Comparison of ENCODE assay signal across 11 mouse cellular contexts in genomic region chr2:152816657-152817348, GRCm38 (mm10). TPM values are rescaled to one million over a fixed set of nuclear protein-coding genes. Genes with fewer than 3 reads are reported as not detected.
DNase-seq lines count a peak whose midpoint lies in the region; ATAC-seq lines count a peak whose summit lies in the region.
"Had no signal": no experiment of that assay in that cellular context is flagged by ENCODE, and none has a peak within 500 bp of the region (broad histone marks: within the 10 kb centered on the region; RNA-seq: fewer than 3 reads in every experiment).

No protein-coding gene starts in this region.

- H3K9ac ChIP-seq in heart, embryonic 11.5 days (ENCODE audit: low read depth, low read length): peak overlapping the region; percentile 1; the same call in 1 of the 2 replicates
- H3K9ac ChIP-seq in kidney, embryonic 16.5 days (replicated peaks; ENCODE audit: low read length): 0 out of 2 replicates have a peak overlapping the region, but pooled peaks have one; percentile 1
- H3K9ac ChIP-seq: midbrain, embryonic 12.5 days had no signal

- no peaks in the 10 kb centered on the region for H3K27me3 ChIP-seq in heart, embryonic 11.5 days (ENCODE audit: control insufficient read depth, insufficient read depth, low read length)
- no peaks in the 10 kb centered on the region for H3K27me3 ChIP-seq in kidney, embryonic 16.5 days (ENCODE audit: insufficient read depth, low read length)
- H3K27me3 ChIP-seq: midbrain, embryonic 12.5 days had no signal

- no peaks in the 10 kb centered on the region for H3K9me3 ChIP-seq in heart, embryonic 11.5 days (replicated peaks; ENCODE audit: control insufficient read depth, low read length)
- peaks cover 6% of the 10 kb centered on the region; the same call in 1 of the 2 replicates for H3K9me3 ChIP-seq in kidney, embryonic 16.5 days (ENCODE audit: low read length)
- H3K9me3 ChIP-seq: midbrain, embryonic 12.5 days had no signal

- no peak for DNase-seq in heart, postnatal 25 days (ENCODE audit: low spot score)
- peak; percentile 27 for DNase-seq in urinary bladder, postnatal 14 days (ENCODE audit: low spot score)
- DNase-seq in urinary bladder, postnatal 4 days (ENCODE audit: low spot score in 2 of 2): no peak
- DNase-seq in left cerebral cortex, adult 11 months (ENCODE audit: low spot score): no peak
- DNase-seq: embryo, embryonic 11 days; right cerebral cortex, adult 18-20 months had no signal

- H3K4me2 ChIP-seq in heart, embryonic 11.5 days: peak overlapping the region; percentile 40
- no peak overlapping the region for H3K4me2 ChIP-seq in kidney, embryonic 16.5 days (replicated peaks; ENCODE audit: low read depth, low read length)
- H3K4me2 ChIP-seq: midbrain, embryonic 12.5 days had no signal

- no peak for ATAC-seq in heart, embryonic 11.5 days (replicated peaks; ENCODE audit: insufficient number of reproducible peaks, low FRiP score, low TSS enrichment)
- ATAC-seq in kidney, embryonic 16.5 days (ENCODE audit: low FRiP score, low TSS enrichment): no peak
- no peak for ATAC-seq in frontal cortex, adult (ENCODE audit: low TSS enrichment)
- ATAC-seq in erythroid progenitor cell, adult 5-6 weeks (replicated peaks; ENCODE audit: low FRiP score, poor library complexity, severe bottlenecking): no peak

- intact Hi-C loops in heart, postnatal 25 days (cut with DNase I): no loop called here

- H3K4me1 ChIP-seq in heart, embryonic 11.5 days (ENCODE audit: control insufficient read depth, insufficient read depth, low read length): peaks cover 79% of the 10 kb centered on the region
- H3K4me1 ChIP-seq in kidney, embryonic 16.5 days (ENCODE audit: insufficient read depth, low read length): peaks cover 75% of the 10 kb centered on the region

- H3K27ac ChIP-seq in heart, embryonic 11.5 days (ENCODE audit: low read depth, low read length): peak overlapping the region; percentile 87
- peak overlapping the region; percentile 54 for H3K27ac ChIP-seq in kidney, embryonic 16.5 days (ENCODE audit: low read length)

- no peak overlapping the region for H3K4me3 ChIP-seq in heart, embryonic 11.5 days (ENCODE audit: low read depth, low read length)
- H3K4me3 ChIP-seq in kidney, embryonic 16.5 days (ENCODE audit: low read length): no peak overlapping the region
- H3K4me3 ChIP-seq: midbrain, embryonic 12.5 days had no signal

- H3K36me3 ChIP-seq in heart, embryonic 11.5 days (ENCODE audit: control insufficient read depth, insufficient read depth, low read length): no peaks in the 10 kb centered on the region
- H3K36me3 ChIP-seq in kidney, embryonic 16.5 days (ENCODE audit: insufficient read depth, low read length): peaks cover 14% of the 10 kb centered on the region

- 80% methylated on average over 3 of the region's 3 CpGs for whole genome bisulfite sequencing in heart, embryonic 11.5 days (ENCODE audit: insufficient replicate concordance)
- 75% methylated on average over 3 of the region's 3 CpGs for WGBS in kidney, embryonic 16.5 days

RNA-seq across cellular contexts. Expression of gene Bcl2l1, which starts 14.7 kb away (rescaled TPM):
- polyA plus RNA-seq in heart, embryonic 11.5 days (2014; fragmentation: Nextera tagmentation; extraction: Ambion mirVana): 69.8 and 73.1 TPM in 2 replicates
- 10 to 100 TPM; 58.6 to 59.0 TPM for total RNA-seq in heart, postnatal 25 days (2021)
- polyA plus RNA-seq in kidney, embryonic 16.5 days (2015; fragmentation: Nextera tagmentation; extraction: Ambion mirVana): 113 and 116 TPM in 2 replicates
- 80.9 and 99.1 TPM in 2 replicates for total RNA-seq in erythroid progenitor cell, adult 5-6 weeks (2015; ENCODE audit: low replicate concordance)
- total RNA-seq in erythroid progenitor cell, adult 5-6 weeks (2017; ENCODE audit: low replicate concordance): 76.9 and 94.9 TPM in 2 replicates

RNA-seq across cellular contexts. Expression of gene Tpx2, which starts 31.0 kb away (rescaled TPM):
- polyA plus RNA-seq in heart, embryonic 11.5 days (2014; fragmentation: Nextera tagmentation; extraction: Ambion mirVana): 81.0 and 88.3 TPM in 2 replicates
- 1 to 10 TPM; 1.5 to 1.6 TPM for total RNA-seq in heart, postnatal 25 days (2021)
- polyA plus RNA-seq in kidney, embryonic 16.5 days (2015; fragmentation: Nextera tagmentation; extraction: Ambion mirVana): 83.9 and 97.6 TPM in 2 replicates
- 326 and 338 TPM in 2 replicates for total RNA-seq in erythroid progenitor cell, adult 5-6 weeks (2015; ENCODE audit: low replicate concordance)
- 393 and 412 TPM in 2 replicates for total RNA-seq in erythroid progenitor cell, adult 5-6 weeks (2017; ENCODE audit: low replicate concordance)

Comparison
In these comparisons a context has a peak if more than half of its experiments do, and no peak if none do; other contexts are left out.
1. RNA of gene Tpx2, which starts 31.0 kb away (total RNA-seq): 326 to 412 TPM in erythroid progenitor cell, adult 5-6 weeks; 1.5 to 1.6 TPM in heart, postnatal 25 days; every median in the first group is over 100 times any median in the second.